Mouse (Mus musculus) kidney, adult 11 months (tissue): ENCODE measurements around the gene Nfasc.
A peak's percentile ranks its signal among the peaks of the same experiment; 100 is the strongest.

ENCODE experiments used
- DNase-seq: peaks from one replicate; pipeline ENCODE4 v3.0.0; 2022

The Nfasc gene

GRCm38 (mm10) chr1:132535541-132535940 is 206.1 kb downstream of the Nfasc start:
- no peak for DNase-seq

DNA sequence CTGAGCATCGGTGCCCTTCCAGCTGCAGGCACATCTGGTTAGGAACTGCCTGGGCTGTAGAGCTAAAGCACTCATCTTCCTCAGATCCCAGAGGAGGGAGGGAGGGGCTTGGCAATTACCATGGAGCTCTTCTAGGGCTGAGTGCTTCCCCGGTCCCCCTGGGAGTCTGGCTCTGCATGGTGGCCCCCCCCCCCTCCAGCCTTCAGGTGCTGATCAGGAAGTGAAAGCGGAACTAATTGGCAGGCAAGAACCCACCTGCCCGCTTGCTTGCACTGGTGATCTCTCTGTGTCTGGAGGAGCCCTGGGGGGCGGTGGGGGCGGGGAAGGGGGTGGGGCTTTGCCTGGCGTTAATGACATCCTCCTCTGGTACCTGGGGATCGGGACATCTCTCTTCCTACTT is 207.8 kb downstream of the Nfasc start:
- no peak for DNase-seq

GRCm38 (mm10) chr1:132532521-132532920 is 209.1 kb downstream of the Nfasc start:
- DNase-seq = no peak

GRCm38 (mm10) chr1:132530631-132531191 is 210.9 kb downstream of the Nfasc start:
- DNase-seq = no peak

DNA sequence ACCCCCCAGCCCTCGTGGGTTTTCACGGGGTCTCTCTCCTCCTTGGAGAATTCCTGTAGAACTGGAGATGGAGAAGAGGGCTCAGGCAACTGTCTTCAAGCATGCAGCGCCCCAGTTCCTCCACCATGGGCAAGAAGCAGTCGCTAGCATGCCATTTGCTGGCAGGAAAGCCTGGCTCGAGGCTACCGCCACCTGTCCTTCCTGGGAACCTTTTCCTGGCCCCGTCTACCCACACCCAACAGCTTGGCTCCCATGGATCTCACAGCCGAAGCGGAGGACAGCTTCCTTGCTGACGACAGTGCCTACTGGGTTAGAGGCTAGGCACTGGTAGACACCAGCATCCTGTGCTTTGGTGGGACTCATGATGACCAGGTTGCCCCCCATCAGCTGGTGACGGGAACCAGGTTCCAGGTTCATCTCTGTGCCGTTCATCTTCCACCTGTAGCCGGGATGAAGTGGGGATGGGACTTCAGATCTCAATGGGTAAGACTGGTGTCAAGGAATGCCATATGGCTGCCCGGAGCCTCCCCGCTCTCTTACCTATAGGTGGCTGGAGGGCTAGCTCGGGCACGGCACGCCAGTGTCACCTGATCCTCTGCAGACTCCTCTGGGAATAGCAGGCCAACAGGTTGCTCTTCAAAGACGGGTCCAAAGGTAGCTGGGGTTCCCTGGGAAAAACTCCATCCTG is 212.8 kb downstream of the Nfasc start:
- no peak for DNase-seq

DNA sequence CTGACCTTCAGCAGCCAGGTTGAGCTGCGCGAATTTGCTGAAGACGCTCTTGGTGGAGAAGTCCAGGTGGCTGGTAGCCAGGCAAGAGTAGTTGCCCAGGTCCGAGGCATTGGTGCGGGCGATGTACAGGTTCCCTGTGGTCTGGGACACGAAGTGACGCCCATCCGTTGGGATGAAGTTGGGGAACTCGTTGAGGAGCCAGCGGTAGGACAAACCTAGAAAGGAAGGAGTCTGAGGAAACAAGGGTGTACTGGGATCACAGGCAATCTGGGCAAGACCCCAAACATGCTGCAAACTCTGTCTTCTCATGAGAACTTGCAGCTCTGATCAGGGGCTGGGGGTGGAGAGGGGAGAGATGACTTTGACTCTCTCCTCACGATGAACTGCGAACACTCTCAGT is 213.5 kb downstream of the Nfasc start:
- DNase-seq = no peak

DNA sequence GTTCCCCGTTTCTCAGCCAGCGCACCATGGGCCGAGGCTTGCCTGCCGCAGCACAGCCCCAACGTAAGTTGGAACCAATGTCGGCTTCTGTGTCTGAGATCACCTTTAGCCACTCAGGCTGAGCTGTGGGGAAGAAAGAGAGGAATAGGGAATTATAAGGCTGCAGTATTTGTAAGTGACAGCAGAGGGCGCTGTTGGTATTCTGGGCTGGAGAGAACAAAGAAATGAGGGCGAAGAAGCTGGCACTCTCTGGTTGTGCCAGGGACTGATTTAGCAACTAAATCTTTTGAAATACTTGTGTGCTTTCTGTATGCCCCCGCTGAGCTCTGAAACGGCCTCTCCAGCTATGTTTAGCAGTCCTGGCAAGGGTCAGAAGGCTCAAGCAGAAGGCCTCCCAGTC is 215.8 kb downstream of the Nfasc start:
- peak; percentile 17 for DNase-seq

DNA sequence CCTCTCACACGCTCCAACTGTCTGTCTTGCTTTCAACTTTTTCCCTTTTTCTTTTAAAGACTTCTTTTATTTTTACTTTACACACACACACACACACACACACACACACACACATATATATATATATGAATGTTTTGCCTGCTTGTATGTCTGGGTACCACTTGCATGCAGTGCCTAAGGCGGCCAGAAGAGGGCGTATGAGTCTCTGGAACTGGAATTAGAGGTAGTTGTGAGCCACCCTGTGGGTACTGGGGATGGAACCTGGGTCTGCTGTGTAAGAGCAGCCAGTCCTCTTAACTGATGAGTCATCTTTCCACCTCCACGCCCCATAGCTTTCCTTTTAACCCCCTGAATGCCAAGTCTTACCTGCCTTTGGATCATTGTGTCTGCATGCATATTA is 217.7 kb downstream of the Nfasc start:
- DNase-seq = no peak

- DNase-seq = no peak
Observed at GRCm38 (mm10) chr1:132523048-132523447, 218.5 kb downstream of the Nfasc start.

GRCm38 (mm10) chr1:132520764-132521163 is 220.8 kb downstream of the Nfasc start:
- DNase-seq = peak; percentile 45

DNA sequence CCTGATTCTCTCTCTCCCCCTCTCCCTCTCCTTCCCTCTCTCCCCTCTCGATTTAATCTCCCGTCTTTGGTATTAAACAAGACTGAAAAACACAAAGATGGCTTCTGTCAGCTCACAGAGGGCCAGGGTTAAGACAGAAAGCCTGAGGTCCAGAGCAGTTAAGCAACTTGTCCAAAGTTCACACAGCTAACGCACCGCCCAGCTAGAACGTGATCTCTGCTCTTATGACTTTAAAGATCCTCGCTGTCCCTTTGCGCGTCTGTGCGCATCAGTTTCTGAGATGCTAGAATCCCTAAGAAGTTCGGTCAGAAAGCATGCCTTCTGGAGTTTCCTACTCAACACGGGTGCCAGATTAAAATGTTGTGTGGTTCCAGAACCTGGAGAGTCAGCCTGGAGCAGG is 221.9 kb downstream of the Nfasc start:
- peak; percentile 33 for DNase-seq

DNA sequence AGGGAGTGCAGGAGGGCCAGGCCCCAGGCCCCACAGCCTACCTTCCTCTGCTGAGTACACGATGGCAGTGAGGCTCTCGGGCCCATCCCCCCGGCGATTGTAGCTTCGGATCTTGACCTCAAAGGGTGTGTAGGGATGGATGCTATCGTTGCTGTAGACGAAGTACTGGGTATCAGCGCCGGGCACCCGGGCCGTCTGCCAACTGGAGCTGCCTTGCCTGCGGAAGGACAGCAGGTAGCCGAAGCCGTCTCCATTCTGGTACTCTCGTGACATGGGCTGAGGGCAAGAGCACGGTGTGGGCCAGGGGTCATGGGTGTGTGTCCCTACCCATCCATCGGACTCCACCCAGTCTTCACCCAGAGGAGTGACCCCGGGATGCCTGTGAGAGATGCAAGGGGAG is 223.0 kb downstream of the Nfasc start:
- DNase-seq = no peak

DNA sequence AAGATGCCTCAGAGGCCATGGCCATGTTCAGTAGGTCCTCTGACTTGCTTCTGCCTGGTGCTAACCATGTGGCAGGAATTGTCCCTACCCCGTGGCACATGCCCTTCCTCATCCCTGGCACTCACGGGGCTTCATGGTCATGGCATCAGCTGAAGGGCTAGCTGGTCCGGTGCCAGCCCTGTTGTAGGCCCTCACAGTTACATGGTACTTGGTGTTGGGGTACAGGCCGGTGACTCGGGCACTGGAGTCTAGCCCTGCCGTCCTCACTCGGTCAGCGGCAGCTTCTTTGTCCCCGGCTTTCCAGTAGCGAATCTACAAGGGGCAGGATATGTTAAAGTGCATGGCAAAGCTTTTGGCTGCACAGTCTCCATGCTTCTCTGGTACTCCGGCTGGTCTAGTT is 224.8 kb downstream of the Nfasc start:
- DNase-seq = no peak

DNA sequence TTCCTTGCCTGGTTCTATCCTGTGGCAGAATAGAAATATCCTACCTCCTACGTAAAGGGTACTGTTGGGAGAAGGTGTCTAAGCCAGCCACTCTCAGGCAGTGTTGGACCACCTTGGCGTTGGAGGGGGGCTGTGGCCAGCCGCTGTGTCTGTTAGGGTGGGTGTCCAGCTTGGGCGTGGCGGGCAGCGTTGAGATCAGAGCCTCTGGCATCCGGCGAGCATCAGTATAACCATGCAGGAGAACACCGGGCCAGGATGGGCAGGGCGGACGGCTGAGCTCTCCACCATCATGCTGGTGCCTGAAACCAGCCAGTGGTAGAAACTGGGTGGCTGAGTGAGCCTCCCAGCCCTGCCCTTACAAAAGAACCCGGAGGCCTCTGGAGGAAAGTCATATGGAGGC is 226.3 kb downstream of the Nfasc start:
- DNase-seq = no peak
